Comparison of ENCODE assay signal across 28 mouse cellular contexts in the genomic region with DNA sequence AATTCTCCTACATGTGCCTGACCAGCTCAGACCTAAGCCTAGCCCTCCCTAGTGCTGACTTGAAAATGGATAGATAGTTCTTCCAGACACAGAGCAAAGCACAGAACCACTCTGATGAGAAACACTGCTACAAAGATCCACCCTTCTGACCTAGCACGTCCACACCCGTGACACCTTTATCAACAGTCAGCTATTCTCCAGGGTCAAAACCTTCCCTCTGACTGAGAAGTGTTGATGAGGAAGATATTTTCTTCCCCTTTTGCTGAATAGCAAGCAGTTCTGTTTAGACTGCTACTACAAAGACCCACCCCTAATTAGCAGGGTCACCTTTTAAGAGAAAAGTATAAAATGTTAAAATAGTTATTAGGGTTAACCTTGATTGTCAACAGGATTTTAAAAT. TPM values are rescaled to one million over a fixed set of nuclear protein-coding genes. Genes with fewer than 3 reads are reported as not detected.
DNase-seq lines count a peak whose midpoint lies in the region; ATAC-seq and TF ChIP-seq lines count a peak whose summit lies in the region.
"Had no signal": no experiment of that assay in that cellular context is flagged by ENCODE, and none has a peak within 500 bp of the region (broad histone marks: within the 10 kb centered on the region; RNA-seq: fewer than 3 reads in every experiment).

No protein-coding gene starts in this region.

- H3K27me3 ChIP-seq in heart, adult 2 months (ENCODE audit: control insufficient read depth, insufficient read depth, low read length): no peaks in the 10 kb centered on the region
- no peaks in the 10 kb centered on the region for H3K27me3 ChIP-seq in heart, embryonic 11.5 days (ENCODE audit: control insufficient read depth, insufficient read depth, low read length)
- H3K27me3 ChIP-seq in liver, postnatal 0 days (ENCODE audit: insufficient read depth, low read length): no peaks in the 10 kb centered on the region
- H3K27me3 ChIP-seq in small intestine, adult 2 months (ENCODE audit: control insufficient read depth, insufficient read depth, low read length): no peaks in the 10 kb centered on the region
- no peaks in the 10 kb centered on the region; the same call in 1 of the 2 replicates for H3K27me3 ChIP-seq in hindbrain, embryonic 10.5 days (ENCODE audit: insufficient read depth, poor library complexity, severe bottlenecking)
- H3K27me3 ChIP-seq: embryonic facial prominence, embryonic 13.5 days; forebrain, embryonic 15.5 days; heart, embryonic 12.5 days; limb, embryonic 12.5 days; liver, embryonic 13.5 days; midbrain, embryonic 13.5 days had no signal

- ATAC-seq in heart, embryonic 11.5 days (replicated peaks; ENCODE audit: insufficient number of reproducible peaks, low FRiP score, low TSS enrichment): no peak
- no peak for ATAC-seq in liver, postnatal 0 days
- ATAC-seq: forebrain, embryonic 15.5 days; hindbrain, embryonic 16.5 days; midbrain, embryonic 13.5 days had no signal

- TF ChIP-seq CTCF in heart, adult 2 months (IDR thresholded peaks at IDR 0.05): no peak
- no peak for TF ChIP-seq CTCF in liver, postnatal 0 days (IDR thresholded peaks at IDR 0.05; ENCODE audit: low read depth)
- TF ChIP-seq CTCF in small intestine, adult 2 months (IDR thresholded peaks at IDR 0.05; ENCODE audit: extremely low read depth, insufficient read length, insufficient replicate concordance, low read depth, low read length): no peak

- 0 out of 2 replicates have a peak, but pooled peaks cover 3% of the 10 kb centered on the region for H3K79me2 ChIP-seq in heart, adult 2 months (replicated peaks; ENCODE audit: control insufficient read depth, insufficient read depth, low read length)

- TF ChIP-seq EP300 in heart, adult 2 months (IDR thresholded peaks at IDR 0.05; ENCODE audit: insufficient read depth, low read depth, low read length): no peak
- no peak for TF ChIP-seq EP300 in liver, postnatal 0 days (IDR thresholded peaks at IDR 0.05; ENCODE audit: low read depth)

- no peak overlapping the region for H3K4me3 ChIP-seq in heart, adult 2 months
- no peak overlapping the region for H3K4me3 ChIP-seq in heart, embryonic 11.5 days (ENCODE audit: low read depth, low read length)
- no peak overlapping the region for H3K4me3 ChIP-seq in liver, postnatal 0 days (ENCODE audit: low read depth, low read length)
- H3K4me3 ChIP-seq in brown adipose tissue, adult 24 weeks (ENCODE audit: insufficient read depth, low read depth, low read length): no peak overlapping the region
- no peak overlapping the region for H3K4me3 ChIP-seq in small intestine, adult 2 months (ENCODE audit: low read depth, low read length)
- H3K4me3 ChIP-seq in hindbrain, embryonic 10.5 days: no peak overlapping the region
- H3K4me3 ChIP-seq: embryonic facial prominence, embryonic 13.5 days; forebrain, embryonic 10.5 days; forebrain, embryonic 15.5 days; heart, embryonic 12.5 days; left cerebral cortex, adult 2 months; limb, embryonic 12.5 days; liver, embryonic 13.5 days; midbrain, embryonic 13.5 days had no signal

- WGBS in heart, adult 2 months: 67% methylated on average over 2 of the region's 2 CpGs
- WGBS in heart, embryonic 11.5 days (ENCODE audit: insufficient replicate concordance): 51% methylated on average over 2 of the region's 2 CpGs
- WGBS in liver, postnatal 0 days (ENCODE audit: insufficient replicate concordance): 64% methylated on average over 2 of the region's 2 CpGs
- WGBS in small intestine, adult 2 months: 38% methylated on average over 2 of the region's 2 CpGs
- 84% methylated on average over 2 of the region's 2 CpGs for WGBS in hindbrain, embryonic 10.5 days

- no peak for TF ChIP-seq POLR2A in heart, adult 2 months (IDR thresholded peaks at IDR 0.05; ENCODE audit: insufficient read depth, low read depth, low read length)
- no peak for TF ChIP-seq POLR2A in small intestine, adult 2 months (IDR thresholded peaks at IDR 0.05; ENCODE audit: low read depth, low read length)

- intact Hi-C loops in heart, adult 2 months (cut with DNase I): no loop called here

- no peaks in the 10 kb centered on the region for H3K9me3 ChIP-seq in heart, embryonic 11.5 days (replicated peaks; ENCODE audit: control insufficient read depth, low read length)
- no peaks in the 10 kb centered on the region for H3K9me3 ChIP-seq in liver, postnatal 0 days (ENCODE audit: low read length)
- H3K9me3 ChIP-seq in hindbrain, embryonic 10.5 days: no peaks in the 10 kb centered on the region
- H3K9me3 ChIP-seq: embryonic facial prominence, embryonic 13.5 days; forebrain, embryonic 10.5 days; forebrain, embryonic 15.5 days; heart, embryonic 12.5 days; limb, embryonic 12.5 days; liver, embryonic 13.5 days; midbrain, embryonic 13.5 days had no signal

- H3K36me3 ChIP-seq in heart, adult 2 months (ENCODE audit: control insufficient read depth, insufficient read depth, low read length): peaks cover 15% of the 10 kb centered on the region
- no peaks in the 10 kb centered on the region for H3K36me3 ChIP-seq in heart, embryonic 11.5 days (ENCODE audit: control insufficient read depth, insufficient read depth, low read length)
- H3K36me3 ChIP-seq in liver, postnatal 0 days (replicated peaks; ENCODE audit: insufficient read depth, low read length): no peaks in the 10 kb centered on the region
- H3K36me3 ChIP-seq in small intestine, adult 2 months (ENCODE audit: control insufficient read depth, insufficient read depth, low read length): no peaks in the 10 kb centered on the region
- no peaks in the 10 kb centered on the region for H3K36me3 ChIP-seq in hindbrain, embryonic 10.5 days
- H3K36me3 ChIP-seq: embryonic facial prominence, embryonic 13.5 days; forebrain, embryonic 10.5 days; forebrain, embryonic 15.5 days; heart, embryonic 12.5 days; limb, embryonic 12.5 days; liver, embryonic 13.5 days; midbrain, embryonic 13.5 days had no signal

- H3K4me2 ChIP-seq in heart, embryonic 11.5 days: no peak overlapping the region
- no peak overlapping the region for H3K4me2 ChIP-seq in liver, postnatal 0 days (ENCODE audit: low read depth, low read length)
- H3K4me2 ChIP-seq: embryonic facial prominence, embryonic 13.5 days; forebrain, embryonic 15.5 days; heart, embryonic 12.5 days; limb, embryonic 12.5 days; liver, embryonic 13.5 days; midbrain, embryonic 13.5 days had no signal

- peak overlapping the region; percentile 44 for H3K27ac ChIP-seq in heart, adult 2 months
- H3K27ac ChIP-seq in heart, embryonic 11.5 days (ENCODE audit: low read depth, low read length): no peak overlapping the region
- peak overlapping the region; percentile 68; the same call in 1 of the 2 replicates for H3K27ac ChIP-seq in liver, postnatal 0 days (ENCODE audit: low read depth)
- peak overlapping the region; percentile 66 for H3K27ac ChIP-seq in brown adipose tissue, adult 24 weeks (replicated peaks; ENCODE audit: low read depth, low read length)
- H3K27ac ChIP-seq in small intestine, adult 2 months (ENCODE audit: insufficient read depth, low read depth, low read length): peak overlapping the region; percentile 57
- H3K27ac ChIP-seq in hindbrain, embryonic 10.5 days: no peak overlapping the region
- H3K27ac ChIP-seq: forebrain, embryonic 10.5 days; forebrain, embryonic 15.5 days; left cerebral cortex, adult 2 months; limb, embryonic 12.5 days; liver, embryonic 13.5 days; midbrain, embryonic 13.5 days had no signal

- H3K9ac ChIP-seq in heart, adult 2 months (ENCODE audit: low read depth, low read length): no peak overlapping the region
- H3K9ac ChIP-seq in heart, embryonic 11.5 days (ENCODE audit: low read depth, low read length): no peak overlapping the region
- H3K9ac ChIP-seq in liver, postnatal 0 days (replicated peaks): no peak overlapping the region
- H3K9ac ChIP-seq: embryonic facial prominence, embryonic 13.5 days; forebrain, embryonic 15.5 days; heart, embryonic 12.5 days; limb, embryonic 12.5 days; liver, embryonic 13.5 days; midbrain, embryonic 13.5 days had no signal

- DNase-seq in heart, adult 2 months: no peak
- no peak for DNase-seq in liver, postnatal 0 days
- no peak for DNase-seq in liver
- DNase-seq in thymus, postnatal 0 days (ENCODE audit: low spot score): no peak
- no peak for DNase-seq in hindbrain, embryonic 10.5 days (ENCODE audit: low spot score)
- DNase-seq: cerebellum, postnatal 10 days; gastrocnemius, postnatal 10 days; heart, postnatal 10 days; kidney, adult 11 months; kidney, postnatal 14 days; liver, embryonic 13.5 days; lung, adult 2 months; lung, postnatal 14 days; retina, postnatal 1 day; right cerebral cortex, postnatal 25 days; spleen, adult 18-20 months; thymus, postnatal 36 days had no signal

- H3K4me1 ChIP-seq in heart, adult 2 months (ENCODE audit: control insufficient read depth, insufficient read depth, low read length): peaks cover 26% of the 10 kb centered on the region
- H3K4me1 ChIP-seq in heart, embryonic 11.5 days (ENCODE audit: control insufficient read depth, insufficient read depth, low read length): peaks cover 10% of the 10 kb centered on the region
- peaks cover 39% of the 10 kb centered on the region for H3K4me1 ChIP-seq in liver, postnatal 0 days (ENCODE audit: insufficient read depth)
- H3K4me1 ChIP-seq in brown adipose tissue, adult 24 weeks (ENCODE audit: control insufficient read depth, insufficient read depth, insufficient read length, low read length): peaks cover 27% of the 10 kb centered on the region
- peaks cover 30% of the 10 kb centered on the region; the same call in 1 of the 2 replicates for H3K4me1 ChIP-seq in small intestine, adult 2 months (ENCODE audit: control insufficient read depth, insufficient read depth, insufficient read length, low read length)
- H3K4me1 ChIP-seq in hindbrain, embryonic 10.5 days (replicated peaks): peaks cover 7% of the 10 kb centered on the region

RNA-seq across cellular contexts. Expression of gene Adcy9, which starts 49.3 kb away (rescaled TPM):
- total RNA-seq in heart, adult 2 months (2021): 10 to 100 TPM; 22.6 to 26.3 TPM
- 11.1 and 17.4 TPM in 2 replicates for polyA plus RNA-seq in heart, adult 2 months (2012; rRNA removed)
- 0.99 and 1.2 TPM in 2 replicates for polyA plus RNA-seq in heart, embryonic 11.5 days (2014; fragmentation: Nextera tagmentation; extraction: Ambion mirVana)
- polyA plus RNA-seq in liver, postnatal 0 days (2015; fragmentation: Nextera tagmentation; extraction: Ambion mirVana): 0.80 and 0.94 TPM in 2 replicates
- polyA plus RNA-seq in brown adipose tissue, adult 24 weeks (2012; ENCODE audit: insufficient read depth, insufficient read length, missing spikeins): 5.7 and 6.3 TPM in 2 replicates
- polyA plus RNA-seq in small intestine, adult 2 months (2012; rRNA removed): 6.5 and 10.4 TPM in 2 replicates
- polyA plus RNA-seq in thymus, postnatal 0 days (2015; fragmentation: Nextera tagmentation; extraction: Ambion mirVana): 0.48 and 0.61 TPM in 2 replicates
- 0.77 and 1.1 TPM in 2 replicates for polyA plus RNA-seq in hindbrain, embryonic 10.5 days (2016; fragmentation: Nextera tagmentation; extraction: Ambion mirVana)

Comparison
In these comparisons a context has a peak if more than half of its experiments do, and no peak if none do; other contexts are left out.
1. H3K27ac ChIP-seq: peak in heart, adult 2 months (single experiment), liver, postnatal 0 days (single experiment), brown adipose tissue, adult 24 weeks (single experiment) and small intestine, adult 2 months (single experiment); none in heart, embryonic 11.5 days (single experiment) and hindbrain, embryonic 10.5 days (single experiment).